Mouse (Mus musculus): ENCODE data around the gene Dtnb. TPM values are rescaled to one million over a fixed set of nuclear protein-coding genes. Genes with fewer than 3 reads are reported as not detected.

Dtnb gene
- polyA plus RNA-seq, 1 experiment, result 60.7 TPM

DNA sequence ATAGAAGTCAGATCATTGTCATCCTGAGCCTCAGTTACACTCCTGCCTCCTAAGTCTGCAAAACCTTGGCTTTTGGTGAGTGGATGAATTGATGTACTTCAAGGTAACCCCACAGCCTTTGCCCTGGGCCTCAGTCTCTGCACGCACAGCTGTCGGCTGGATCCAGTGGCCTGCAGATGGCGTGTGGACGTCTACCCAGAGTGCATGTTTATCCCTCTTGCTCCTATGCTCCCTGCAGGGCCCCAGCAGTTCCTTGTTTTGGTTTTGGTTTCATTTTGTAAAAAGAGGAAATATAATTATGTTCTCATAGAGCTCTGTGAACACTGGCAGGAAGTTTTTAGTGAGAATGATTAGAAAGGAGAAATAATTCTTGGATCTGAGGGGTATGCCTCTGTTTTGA, 187.2 kb downstream of the Dtnb start:
- H3K27ac ChIP-seq (ENCODE audit: control insufficient read depth, insufficient read depth, low read length), result no peak overlapping the region
- DNase-seq, result peak; percentile 21
- no peak overlapping the region for H3K4me3 ChIP-seq (ENCODE audit: control insufficient read depth, insufficient read depth, low read length)
- TF ChIP-seq POLR2A (IDR thresholded peaks at IDR 0.05; ENCODE audit: control insufficient read depth, extremely low read depth, insufficient read depth, low read length, poor library complexity) (no peak), CTCF (IDR thresholded peaks at IDR 0.05; ENCODE audit: borderline replicate concordance, control insufficient read depth, extremely low read depth, insufficient read depth, low read length, poor library complexity) (no peak)
- H3K36me3 ChIP-seq (ENCODE audit: control insufficient read depth, insufficient read depth, low read length), result no peaks in the 10 kb centered on the region
- peaks cover 2% of the 10 kb centered on the region for H3K4me1 ChIP-seq (replicated peaks; ENCODE audit: control insufficient read depth, insufficient read depth, low read length)
- WGBS, result 3% methylated on average over 4 of the region's 4 CpGs
- no peaks in the 10 kb centered on the region for H3K27me3 ChIP-seq (ENCODE audit: control insufficient read depth, insufficient read depth, low read length)

DNA sequence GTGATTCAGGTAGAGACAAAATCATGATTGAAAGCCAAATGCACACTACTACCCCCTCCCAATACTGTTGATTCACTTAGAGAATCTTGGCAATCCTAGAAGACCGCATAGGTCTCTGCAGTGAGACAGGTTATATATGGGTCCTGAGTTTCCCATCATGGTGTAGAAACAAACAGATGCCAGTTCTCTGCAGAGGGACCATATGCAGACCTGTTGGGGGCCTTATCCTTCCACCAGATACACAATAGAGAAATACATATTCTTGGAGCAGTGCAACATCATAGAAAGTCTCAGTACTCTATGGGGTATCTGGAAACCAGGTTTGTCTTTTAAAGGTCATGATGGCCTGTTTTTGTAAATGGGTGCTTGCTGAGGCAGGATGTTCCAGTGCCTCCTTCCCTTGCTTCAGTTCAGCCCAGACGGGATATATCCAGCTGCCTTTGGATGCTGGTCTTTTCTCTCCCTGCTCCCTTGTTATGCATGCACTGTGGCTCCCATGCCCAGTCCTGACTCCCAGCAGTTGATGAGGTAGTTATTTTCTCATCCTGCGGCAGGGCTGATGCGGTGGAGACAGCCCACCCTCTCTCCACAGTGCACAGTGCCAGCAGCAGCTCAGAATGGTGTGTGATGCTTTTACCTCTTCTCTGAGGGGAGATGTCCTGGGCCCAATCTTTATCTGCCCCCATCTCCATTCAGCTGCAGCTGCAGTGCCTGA, 188.9 kb downstream of the Dtnb start:
- WGBS, result 98% methylated on average over 4 of the region's 4 CpGs
- Histone ChIP-seq H3K27me3 (ENCODE audit: control insufficient read depth, insufficient read depth, low read length) (no peaks in the 10 kb centered on the region), H3K4me1 (replicated peaks; ENCODE audit: control insufficient read depth, insufficient read depth, low read length) (peaks cover 2% of the 10 kb centered on the region), H3K27ac (ENCODE audit: control insufficient read depth, insufficient read depth, low read length) (no peak overlapping the region), H3K36me3 (ENCODE audit: control insufficient read depth, insufficient read depth, low read length) (no peaks in the 10 kb centered on the region), H3K4me3 (ENCODE audit: control insufficient read depth, insufficient read depth, low read length) (no peak overlapping the region)
- DNase-seq, result no peak
- TF ChIP-seq CTCF (IDR thresholded peaks at IDR 0.05; ENCODE audit: borderline replicate concordance, control insufficient read depth, extremely low read depth, insufficient read depth, low read length, poor library complexity), result no peak
- no peak for TF ChIP-seq POLR2A (IDR thresholded peaks at IDR 0.05; ENCODE audit: control insufficient read depth, extremely low read depth, insufficient read depth, low read length, poor library complexity)

DNA sequence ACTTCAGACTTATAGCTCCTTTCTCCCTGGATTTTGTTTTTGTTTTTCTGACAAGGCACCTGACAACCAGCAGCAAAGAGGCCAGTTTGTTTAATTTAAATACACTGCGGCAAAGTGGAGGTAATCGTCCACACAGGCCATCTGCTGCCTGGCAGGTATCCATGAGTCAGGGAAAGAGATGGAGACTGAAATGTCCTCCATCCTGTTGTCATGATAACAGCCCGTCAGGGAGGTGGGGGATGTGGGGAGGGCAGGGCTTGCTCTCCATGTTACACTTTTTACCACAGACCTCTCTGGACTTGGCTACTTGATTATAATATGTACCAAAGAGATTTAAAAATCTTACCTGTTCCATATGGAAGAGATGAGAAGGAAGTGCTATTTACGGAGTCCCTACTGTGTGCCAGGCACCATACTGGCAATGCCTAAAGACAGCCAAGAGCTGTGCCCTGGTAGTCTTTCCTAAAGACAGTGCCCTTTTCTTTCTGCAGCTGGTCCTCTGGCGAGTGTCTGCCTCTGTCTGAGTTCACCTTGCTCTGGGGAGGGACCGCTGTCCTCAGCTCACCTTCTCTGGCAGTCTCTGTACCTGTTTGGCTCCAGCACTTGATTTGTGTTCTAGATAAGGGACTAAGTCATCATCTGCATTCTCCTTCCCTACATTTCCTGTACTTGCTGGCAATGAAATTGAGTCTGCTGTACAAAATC, 189.6 kb downstream of the Dtnb start:
- DNase-seq, result no peak
- H3K27ac ChIP-seq (ENCODE audit: control insufficient read depth, insufficient read depth, low read length), result no peak overlapping the region
- H3K4me3 ChIP-seq (ENCODE audit: control insufficient read depth, insufficient read depth, low read length), result no peak overlapping the region
- TF ChIP-seq CTCF (IDR thresholded peaks at IDR 0.05; ENCODE audit: borderline replicate concordance, control insufficient read depth, extremely low read depth, insufficient read depth, low read length, poor library complexity) (no peak), POLR2A (IDR thresholded peaks at IDR 0.05; ENCODE audit: control insufficient read depth, extremely low read depth, insufficient read depth, low read length, poor library complexity) (no peak)
- no peaks in the 10 kb centered on the region for H3K36me3 ChIP-seq (ENCODE audit: control insufficient read depth, insufficient read depth, low read length)
- peaks cover 2% of the 10 kb centered on the region for H3K4me1 ChIP-seq (replicated peaks; ENCODE audit: control insufficient read depth, insufficient read depth, low read length)
- WGBS, result 92% methylated on average over 6 of the region's 6 CpGs
- no peaks in the 10 kb centered on the region for H3K27me3 ChIP-seq (ENCODE audit: control insufficient read depth, insufficient read depth, low read length)

DNA sequence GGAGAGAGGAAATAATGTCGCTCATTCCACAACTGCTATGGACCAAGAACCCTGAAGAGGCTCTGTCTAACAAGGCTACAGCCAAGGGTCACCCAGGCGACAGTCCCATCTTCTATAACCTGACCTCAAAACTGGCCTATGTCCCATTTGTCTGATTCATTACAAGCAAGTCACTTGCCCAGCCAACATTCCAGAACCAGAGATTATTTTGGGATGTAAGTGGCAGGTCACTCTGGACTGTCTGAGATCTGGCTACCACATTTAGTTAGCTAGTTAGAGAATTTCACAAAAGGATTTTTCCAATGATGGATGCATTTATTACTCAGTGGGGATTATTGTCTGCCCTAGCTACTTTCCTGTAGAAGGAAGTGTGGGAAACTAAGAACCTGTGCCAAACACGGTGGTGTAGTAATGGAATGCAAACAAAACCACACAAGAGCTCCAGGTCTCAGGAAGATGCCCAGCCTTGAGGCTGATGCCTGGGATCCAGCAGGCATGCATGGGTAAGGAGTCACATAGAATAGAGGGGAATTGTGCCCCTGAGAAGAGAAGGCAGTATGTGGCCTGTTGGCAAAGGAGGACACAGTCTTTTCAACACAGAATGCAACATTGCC, 192.1 kb downstream of the Dtnb start:
- H3K27ac ChIP-seq (ENCODE audit: control insufficient read depth, insufficient read depth, low read length), result no peak overlapping the region
- DNase-seq, result no peak
- H3K27me3 ChIP-seq (ENCODE audit: control insufficient read depth, insufficient read depth, low read length), result no peaks in the 10 kb centered on the region
- H3K4me1 ChIP-seq (replicated peaks; ENCODE audit: control insufficient read depth, insufficient read depth, low read length), result peaks cover 2% of the 10 kb centered on the region
- H3K36me3 ChIP-seq (ENCODE audit: control insufficient read depth, insufficient read depth, low read length), result no peaks in the 10 kb centered on the region
- no peak overlapping the region for H3K4me3 ChIP-seq (ENCODE audit: control insufficient read depth, insufficient read depth, low read length)
- WGBS, result 89% methylated on average over 3 of the region's 3 CpGs
- TF ChIP-seq CTCF (IDR thresholded peaks at IDR 0.05; ENCODE audit: borderline replicate concordance, control insufficient read depth, extremely low read depth, insufficient read depth, low read length, poor library complexity) (no peak), POLR2A (IDR thresholded peaks at IDR 0.05; ENCODE audit: control insufficient read depth, extremely low read depth, insufficient read depth, low read length, poor library complexity) (no peak)

DNA sequence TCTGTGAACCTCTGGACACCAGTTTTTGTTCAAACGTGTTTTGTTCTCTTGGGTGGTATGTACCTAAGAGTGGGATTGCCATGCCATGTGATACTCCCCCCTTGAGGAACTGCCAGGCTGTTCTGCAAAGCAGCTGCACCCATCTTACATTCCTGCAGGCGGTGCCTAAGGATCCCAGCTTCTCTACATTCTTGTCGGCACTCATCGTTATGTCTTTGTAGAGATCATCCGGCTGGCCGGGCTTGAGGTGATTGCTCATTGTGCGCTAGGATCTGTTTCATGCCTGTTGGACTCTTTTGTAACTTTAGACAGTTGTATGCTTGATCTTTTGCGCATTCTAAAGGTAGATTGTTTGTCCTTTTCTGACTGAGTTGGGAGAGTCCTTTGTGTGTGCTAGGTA, 195.2 kb downstream of the Dtnb start:
- DNase-seq, result no peak
- H3K36me3 ChIP-seq (ENCODE audit: control insufficient read depth, insufficient read depth, low read length), result no peaks in the 10 kb centered on the region
- no peak overlapping the region for H3K27ac ChIP-seq (ENCODE audit: control insufficient read depth, insufficient read depth, low read length)
- no peaks in the 10 kb centered on the region for H3K27me3 ChIP-seq (ENCODE audit: control insufficient read depth, insufficient read depth, low read length)
- H3K4me3 ChIP-seq (ENCODE audit: control insufficient read depth, insufficient read depth, low read length), result no peak overlapping the region
- TF ChIP-seq CTCF (IDR thresholded peaks at IDR 0.05; ENCODE audit: borderline replicate concordance, control insufficient read depth, extremely low read depth, insufficient read depth, low read length, poor library complexity) (no peak), POLR2A (IDR thresholded peaks at IDR 0.05; ENCODE audit: control insufficient read depth, extremely low read depth, insufficient read depth, low read length, poor library complexity) (no peak)
- WGBS, result 95% methylated on average over 8 of the region's 8 CpGs
- no peaks in the 10 kb centered on the region for H3K4me1 ChIP-seq (replicated peaks; ENCODE audit: control insufficient read depth, insufficient read depth, low read length)

DNA sequence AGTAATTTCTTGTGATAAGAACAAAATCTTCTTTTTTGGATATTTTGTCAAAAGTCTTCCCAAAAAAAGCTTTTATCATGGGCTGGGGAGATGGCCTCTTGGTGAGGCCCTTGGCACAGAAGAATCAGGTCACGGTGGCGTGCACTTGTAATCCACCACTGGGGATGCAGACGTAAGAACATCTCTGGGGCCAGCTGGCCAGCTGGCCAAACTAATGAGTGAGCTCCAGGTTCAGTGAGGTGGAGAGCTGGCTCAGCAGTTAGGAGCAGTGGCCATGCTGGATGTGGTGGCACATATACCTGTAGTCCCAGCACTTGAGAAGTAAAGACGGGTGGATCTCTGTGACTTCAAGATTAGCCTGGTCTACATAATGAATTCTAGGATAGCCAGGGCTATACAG, 196.2 kb downstream of the Dtnb start:
- Histone ChIP-seq H3K27ac (ENCODE audit: control insufficient read depth, insufficient read depth, low read length) (no peak overlapping the region), H3K4me1 (replicated peaks; ENCODE audit: control insufficient read depth, insufficient read depth, low read length) (no peaks in the 10 kb centered on the region), H3K27me3 (ENCODE audit: control insufficient read depth, insufficient read depth, low read length) (no peaks in the 10 kb centered on the region), H3K4me3 (ENCODE audit: control insufficient read depth, insufficient read depth, low read length) (no peak overlapping the region), H3K36me3 (ENCODE audit: control insufficient read depth, insufficient read depth, low read length) (no peaks in the 10 kb centered on the region)
- no peak for DNase-seq
- TF ChIP-seq POLR2A (IDR thresholded peaks at IDR 0.05; ENCODE audit: control insufficient read depth, extremely low read depth, insufficient read depth, low read length, poor library complexity) (no peak), CTCF (IDR thresholded peaks at IDR 0.05; ENCODE audit: borderline replicate concordance, control insufficient read depth, extremely low read depth, insufficient read depth, low read length, poor library complexity) (no peak)
- 97% methylated on average over 4 of the region's 4 CpGs for WGBS
